Mouse (Mus musculus): Measurements from ENCODE around the gene H2-D1.
"Not testable (repeated sequence)": the region's sequence is repeated elsewhere in the genome, so short reads cannot be mapped to it uniquely, and the experiment has no call there.

H2-D1 gene

DNA sequence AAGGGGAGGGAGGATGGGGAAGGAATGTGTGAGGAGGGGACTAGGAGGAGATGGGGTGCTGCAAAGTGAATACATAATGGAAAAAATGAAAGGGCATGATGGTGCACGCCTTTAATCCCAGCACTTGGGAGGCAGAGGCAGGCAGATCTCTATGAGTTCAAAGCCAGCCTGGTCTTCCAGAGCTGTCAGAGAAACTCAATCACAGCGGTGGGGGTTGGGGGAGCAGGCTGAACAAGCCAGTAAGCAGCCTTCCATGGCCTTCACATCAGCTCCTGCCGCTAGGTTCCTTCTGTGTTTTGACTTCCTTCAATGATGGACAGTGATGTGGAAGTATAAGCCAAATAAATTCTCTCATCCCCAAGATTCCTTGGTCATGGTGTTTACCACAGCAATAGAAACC, 7.2 kb upstream of the H2-D1 start:
- in situ Hi-C loops (cut with MboI, MseI) = no loop called here

DNA sequence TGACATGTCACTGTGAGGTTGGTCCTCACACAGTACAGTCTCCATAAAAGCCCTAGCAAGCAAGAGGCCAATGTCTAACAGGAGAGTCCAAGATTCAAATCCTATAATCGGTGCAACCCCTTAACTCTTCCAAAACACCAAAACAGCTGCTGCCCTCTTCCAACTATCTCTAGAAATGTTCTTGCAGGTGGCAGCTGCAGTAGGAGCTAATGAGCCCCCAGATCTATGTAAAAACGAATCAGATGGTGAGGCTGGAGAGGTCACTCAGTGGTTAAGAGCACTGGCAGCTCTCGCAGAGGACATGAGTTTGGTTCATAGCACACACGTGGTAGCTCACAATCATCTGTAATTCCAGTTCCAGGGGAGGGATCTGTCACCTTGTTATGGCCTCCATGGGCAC, 6.8 kb upstream of the H2-D1 start:
- in situ Hi-C loops (cut with MboI, MseI) = no loop called here

DNA sequence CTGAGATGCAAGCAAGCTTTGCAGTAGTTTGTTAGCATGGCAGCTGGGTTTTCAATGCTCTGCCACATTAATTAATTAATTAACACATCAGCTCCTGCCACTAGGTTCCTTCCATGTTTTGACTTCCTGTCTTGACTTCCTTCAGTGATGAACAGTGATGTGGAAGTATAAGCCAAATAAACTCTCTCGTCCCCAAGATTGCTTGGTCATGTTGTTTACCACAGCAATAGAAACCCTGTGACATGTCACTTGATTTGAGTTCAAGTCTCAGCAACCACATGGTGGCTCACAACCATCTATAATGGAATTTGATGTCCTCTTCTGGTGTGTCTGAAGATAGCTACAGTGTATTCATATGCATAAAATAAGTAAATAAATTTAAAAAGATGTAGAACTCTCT, 5.2 kb upstream of the H2-D1 start:
- in situ Hi-C loops (cut with MboI, MseI) = no loop called here

DNA sequence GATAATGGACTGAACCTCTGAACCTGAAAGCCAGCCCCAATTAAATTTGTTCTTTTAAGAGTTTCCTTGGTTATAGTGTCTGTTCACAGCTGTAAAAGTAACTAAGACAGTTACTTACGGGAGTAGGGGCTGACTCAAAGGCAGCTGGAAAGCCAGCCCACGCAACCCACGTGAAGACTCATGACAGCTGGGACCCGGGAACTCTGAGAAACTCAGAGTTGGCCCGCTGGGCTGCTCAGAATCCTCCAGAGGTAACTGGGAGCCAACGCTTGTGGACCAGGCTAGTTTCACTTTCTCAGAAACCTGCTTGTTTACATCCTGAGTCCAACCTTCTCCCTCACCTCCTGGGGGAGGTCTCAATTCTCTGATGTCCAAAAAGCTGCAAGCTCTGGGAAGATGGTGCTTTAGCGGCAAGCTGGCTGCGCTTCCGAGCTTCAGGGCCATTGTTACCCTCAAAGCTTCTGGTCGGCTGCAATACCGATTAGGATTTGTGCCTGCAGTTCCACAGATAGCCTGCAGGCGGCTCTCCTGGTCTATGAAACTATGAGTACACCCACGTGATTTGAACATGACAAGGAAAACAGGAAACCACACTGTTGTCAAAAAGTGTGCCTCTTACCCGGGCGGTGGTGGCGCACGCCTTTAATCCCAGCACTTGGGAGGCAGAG, 4.6 kb upstream of the H2-D1 start:
- in situ Hi-C loops (cut with MboI, MseI) = no loop called here

DNA sequence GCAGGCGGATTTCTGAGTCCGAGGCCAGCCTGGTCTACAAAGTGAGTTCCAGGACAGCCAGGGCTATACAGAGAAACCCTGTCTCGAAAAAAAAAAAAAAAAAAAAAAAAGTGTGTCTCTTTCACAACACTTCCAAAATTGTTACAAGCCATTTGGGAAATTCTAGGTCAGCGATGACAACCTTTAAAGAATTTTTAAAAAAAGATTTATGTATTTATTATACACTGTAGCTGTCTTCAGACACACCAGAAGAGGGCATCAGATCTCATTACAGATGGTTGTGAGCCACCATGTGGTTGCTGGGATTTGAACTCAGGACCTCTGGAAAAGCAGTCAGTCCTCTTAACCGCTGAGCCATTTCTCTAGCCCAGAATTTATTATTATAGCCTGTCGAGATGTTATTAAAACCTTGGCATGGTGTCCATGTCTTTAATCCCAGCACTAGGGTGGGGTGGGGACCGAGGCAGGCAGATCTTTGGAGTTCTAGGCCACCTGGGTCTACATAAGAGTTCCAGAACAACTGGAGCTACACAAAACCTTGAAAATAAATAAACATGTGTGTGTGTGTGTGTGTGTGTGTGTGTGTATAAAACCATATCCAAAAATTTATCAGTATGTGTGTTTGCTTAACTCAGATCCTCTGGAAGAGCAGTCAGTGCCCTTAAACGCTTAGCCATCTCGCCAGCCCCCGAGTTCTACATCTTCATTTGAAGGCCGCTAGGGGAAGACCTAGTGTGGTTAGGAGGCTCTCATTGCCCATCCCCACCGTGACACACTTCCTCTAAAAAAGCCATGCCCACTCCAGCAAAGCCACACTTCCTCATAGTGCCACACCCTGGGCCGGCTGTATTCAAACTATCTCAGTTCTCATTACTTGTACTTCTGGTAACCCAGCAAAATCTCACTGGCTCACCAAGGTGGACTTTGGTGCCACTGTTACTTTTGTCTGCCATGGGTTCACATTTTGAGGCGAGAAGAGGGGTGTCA, 3.7 kb upstream of the H2-D1 start:
- in situ Hi-C loops (cut with MboI, MseI) = no loop called here

DNA sequence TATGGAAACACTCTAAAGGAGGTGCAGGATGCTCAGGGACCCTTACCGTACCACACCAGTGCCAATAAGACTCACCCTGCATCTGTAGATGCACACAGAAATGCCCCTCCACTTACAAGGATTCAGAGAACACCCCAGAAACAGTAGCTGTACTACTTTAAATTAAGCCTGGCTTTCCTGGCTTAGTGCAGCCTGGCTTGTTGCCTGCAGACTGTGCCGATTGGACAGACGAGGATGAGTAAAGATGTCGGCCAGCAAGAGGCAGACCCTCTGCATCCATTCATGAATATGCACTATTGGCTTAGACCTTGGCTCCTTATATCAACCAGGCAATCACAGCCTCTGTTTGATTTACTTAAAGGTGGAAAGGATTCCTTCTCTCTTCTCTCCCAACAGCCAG, 2.9 kb upstream of the H2-D1 start:
- in situ Hi-C loops (cut with MboI, MseI) = loop anchor here (10.0 kb wide), 1 partner anchor 65 kb away; the partner anchor contains the start of gene H2-Q1

DNA sequence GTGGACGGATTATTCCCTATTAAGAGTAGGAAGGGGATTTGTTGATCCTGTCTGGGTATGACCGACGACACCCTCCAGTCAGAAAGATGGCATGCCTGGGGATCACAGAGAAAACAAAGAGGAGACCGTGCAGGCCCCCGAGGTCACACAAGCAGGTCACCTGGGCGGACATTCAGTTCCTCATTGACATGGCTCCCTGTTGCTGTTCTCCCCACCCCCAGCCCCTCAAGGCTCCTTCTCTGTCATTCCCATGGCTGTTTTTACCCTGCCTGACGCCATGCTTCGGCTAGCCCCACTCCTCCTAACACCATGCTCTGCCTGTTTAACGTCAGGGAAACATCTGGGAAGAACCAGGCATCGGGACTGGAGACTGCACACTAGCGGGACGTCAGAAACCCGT, 879 bp upstream of the H2-D1 start:
- in situ Hi-C loops (cut with MboI, MseI) = loop anchor here (10.0 kb wide), 1 partner anchor 63 kb away; the partner anchor contains the start of gene H2-Q1

DNA sequence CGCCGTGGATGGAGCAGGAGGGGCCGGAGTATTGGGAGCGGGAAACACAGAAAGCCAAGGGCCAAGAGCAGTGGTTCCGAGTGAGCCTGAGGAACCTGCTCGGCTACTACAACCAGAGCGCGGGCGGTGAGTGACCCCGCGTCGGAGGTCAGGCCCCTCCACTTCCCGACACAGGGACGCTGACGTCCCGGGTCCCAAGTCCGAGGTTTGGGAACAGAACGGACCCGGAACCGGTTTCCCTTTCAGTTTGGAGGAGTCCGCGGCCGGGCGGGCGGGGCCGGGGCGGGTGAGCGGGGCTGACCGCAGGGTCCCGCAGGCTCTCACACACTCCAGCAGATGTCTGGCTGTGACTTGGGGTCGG, 973 bp downstream of the H2-D1 start:
- in situ Hi-C loops (cut with MboI, MseI) = loop anchor here (10.0 kb wide), 1 partner anchor 61 kb away; the partner anchor contains the start of gene H2-Q1

DNA sequence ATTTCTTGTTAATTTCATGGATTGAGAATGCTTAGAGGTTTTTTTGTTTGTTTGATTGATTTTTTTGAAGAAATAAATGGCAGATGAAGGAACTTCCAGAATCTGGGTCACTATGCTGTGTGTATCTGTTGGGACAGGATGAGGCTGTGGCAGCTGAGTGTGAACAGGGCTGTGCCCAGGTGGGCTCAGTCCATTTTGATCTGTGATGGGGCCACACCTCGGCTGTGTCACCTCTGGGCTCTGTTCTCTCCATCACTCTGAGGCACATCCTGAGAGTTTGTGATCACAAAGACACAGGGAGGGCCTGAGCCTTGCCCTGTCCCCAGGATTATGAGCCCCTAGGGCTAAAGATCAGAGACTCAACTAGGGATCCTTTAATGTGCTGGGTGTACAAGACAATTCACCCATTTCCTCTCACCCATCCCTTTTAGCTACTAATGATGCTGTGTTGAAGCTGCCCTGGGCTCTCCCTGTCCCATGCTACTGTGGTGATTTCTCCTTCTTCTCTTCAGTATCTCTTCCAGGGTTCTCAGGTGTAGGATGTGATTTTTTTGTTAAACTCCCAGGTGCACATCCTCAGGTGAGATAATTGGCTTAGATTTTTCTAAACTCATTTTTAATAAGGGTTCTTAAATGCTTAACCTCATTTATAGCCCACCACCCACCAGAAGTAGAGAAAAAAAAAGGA, 5.0 kb downstream of the H2-D1 start:
- in situ Hi-C loops (cut with MboI, MseI) = loop anchor here (10.0 kb wide), 1 partner anchor 57 kb away; the partner anchor contains the start of gene H2-Q1

DNA sequence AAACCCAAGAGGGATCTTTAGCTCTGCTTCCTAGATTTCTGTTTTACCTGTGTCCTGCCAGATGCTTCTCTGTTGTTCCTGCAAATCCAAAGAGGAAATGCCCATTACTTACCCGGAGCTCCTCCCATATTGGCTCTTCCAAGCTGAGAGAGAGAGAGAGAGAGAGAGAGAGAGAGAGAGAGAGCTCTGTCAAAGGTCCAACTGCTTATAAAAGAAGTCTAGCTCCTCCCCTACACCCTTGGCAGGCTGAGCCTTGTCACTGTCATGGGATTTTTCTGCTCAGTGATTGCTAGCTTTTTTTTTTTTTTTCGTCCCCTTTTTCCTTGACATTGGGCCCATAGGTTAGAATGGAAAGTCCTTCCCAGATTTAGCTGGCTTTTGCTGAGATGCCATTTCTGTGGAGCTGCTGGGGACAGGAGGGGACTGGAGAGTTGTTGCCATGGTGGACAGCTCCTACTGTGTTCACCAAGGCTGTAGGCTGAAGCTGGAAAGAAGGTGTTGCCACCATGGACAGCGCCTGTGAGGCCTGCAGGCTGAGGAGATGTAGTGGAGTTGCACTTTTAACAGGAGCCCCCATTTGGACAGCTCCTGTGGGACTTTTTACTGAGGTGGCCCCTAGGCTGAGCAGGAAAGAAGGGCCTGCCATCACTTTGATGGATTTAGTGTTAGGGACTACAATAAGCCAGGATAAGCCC, 7.3 kb downstream of the H2-D1 start:
- in situ Hi-C loops (cut with MboI, MseI) = loop anchor here (10.0 kb wide), 1 partner anchor 55 kb away; the partner anchor contains the start of gene H2-Q1

DNA sequence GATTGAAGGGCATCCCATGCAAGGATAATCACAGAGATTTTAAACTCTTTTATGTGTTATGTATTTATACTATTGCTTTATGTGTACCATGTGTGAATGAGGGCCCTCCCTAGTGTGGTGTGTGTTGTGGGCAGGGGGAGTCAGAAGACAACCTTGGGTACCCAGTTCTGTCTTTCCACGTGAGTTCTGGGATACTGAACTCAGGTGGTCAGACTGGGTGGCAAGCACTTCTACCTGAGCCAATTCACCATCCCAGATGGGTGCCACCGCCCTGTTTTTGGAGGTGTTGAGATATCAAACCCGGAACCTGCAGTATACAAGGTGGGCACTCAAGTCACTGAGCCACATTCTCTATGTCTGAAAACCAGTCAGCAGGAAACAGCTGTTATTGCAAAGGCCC, 9.7 kb downstream of the H2-D1 start:
- in situ Hi-C loops (cut with MboI, MseI) = no loop called here

DNA sequence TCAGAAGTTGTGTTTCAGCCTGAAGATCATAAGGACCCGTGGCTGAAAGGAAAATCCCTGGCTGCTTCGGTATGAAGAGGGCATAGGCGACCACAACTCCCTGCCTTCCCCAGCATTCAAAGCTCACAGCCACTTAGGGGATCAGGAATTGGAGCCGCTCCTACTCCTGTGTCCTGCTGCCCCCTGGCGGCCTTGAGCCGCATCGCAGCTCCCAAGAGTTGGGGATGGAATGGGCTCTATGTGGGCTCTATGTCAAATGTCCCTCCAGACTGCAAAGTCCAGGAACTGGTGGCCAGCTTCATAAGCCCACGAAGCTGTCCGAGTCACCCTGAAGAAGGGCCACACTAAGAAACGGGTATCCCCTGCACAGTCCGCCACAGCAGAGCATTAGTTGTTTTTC, 12.2 kb downstream of the H2-D1 start:
- in situ Hi-C loops (cut with MboI, MseI) = no loop called here

DNA sequence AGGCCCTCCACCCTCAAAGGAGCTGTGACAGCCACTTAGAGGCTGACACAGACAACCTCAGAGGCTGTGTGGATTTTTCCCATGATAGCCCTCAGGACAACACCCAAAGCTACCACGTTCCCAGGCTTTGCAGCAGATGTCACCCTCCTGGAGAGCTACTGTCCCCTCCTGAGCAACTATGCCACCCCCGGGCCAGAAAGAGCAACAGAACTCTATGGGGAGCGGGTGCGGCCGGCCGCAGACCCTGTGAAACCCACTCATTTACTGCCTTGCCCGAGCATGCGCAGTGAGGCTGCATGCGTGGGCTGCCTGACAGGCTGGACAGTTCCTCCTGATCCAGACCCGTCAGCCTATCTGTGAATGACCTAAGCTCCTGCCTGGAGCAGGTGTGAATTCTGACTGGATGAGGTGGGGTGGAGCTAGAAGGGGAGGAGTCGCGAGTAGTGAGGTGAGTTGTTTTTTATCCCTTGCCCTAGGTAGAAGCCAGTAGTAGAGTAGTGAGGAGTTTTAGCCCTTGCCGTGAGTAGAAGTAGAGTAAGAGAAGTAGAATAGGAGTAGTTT, 13.9 kb downstream of the H2-D1 start:
- in situ Hi-C loops (cut with MboI, MseI) = no loop called here

DNA sequence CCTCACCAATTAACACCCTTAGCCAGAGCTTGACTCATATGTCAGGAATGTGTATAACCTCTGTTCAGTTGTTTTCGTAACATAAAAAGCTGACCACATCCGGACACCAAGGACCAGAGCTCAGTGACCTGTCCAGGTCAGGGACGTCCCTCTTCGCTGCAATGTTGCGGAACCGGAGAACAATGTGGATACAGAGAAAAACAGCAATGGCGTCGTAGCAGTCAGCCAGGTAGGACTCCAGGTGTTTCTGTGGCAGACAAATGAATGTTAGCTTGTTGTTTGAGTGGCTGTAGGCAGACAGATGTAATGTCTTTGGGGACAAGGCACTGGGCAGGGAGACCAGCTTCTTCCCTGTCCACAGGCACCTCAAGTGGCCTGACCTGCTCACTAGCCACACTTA, 15.5 kb downstream of the H2-D1 start:
- in situ Hi-C loops (cut with MboI, MseI) = no loop called here

DNA sequence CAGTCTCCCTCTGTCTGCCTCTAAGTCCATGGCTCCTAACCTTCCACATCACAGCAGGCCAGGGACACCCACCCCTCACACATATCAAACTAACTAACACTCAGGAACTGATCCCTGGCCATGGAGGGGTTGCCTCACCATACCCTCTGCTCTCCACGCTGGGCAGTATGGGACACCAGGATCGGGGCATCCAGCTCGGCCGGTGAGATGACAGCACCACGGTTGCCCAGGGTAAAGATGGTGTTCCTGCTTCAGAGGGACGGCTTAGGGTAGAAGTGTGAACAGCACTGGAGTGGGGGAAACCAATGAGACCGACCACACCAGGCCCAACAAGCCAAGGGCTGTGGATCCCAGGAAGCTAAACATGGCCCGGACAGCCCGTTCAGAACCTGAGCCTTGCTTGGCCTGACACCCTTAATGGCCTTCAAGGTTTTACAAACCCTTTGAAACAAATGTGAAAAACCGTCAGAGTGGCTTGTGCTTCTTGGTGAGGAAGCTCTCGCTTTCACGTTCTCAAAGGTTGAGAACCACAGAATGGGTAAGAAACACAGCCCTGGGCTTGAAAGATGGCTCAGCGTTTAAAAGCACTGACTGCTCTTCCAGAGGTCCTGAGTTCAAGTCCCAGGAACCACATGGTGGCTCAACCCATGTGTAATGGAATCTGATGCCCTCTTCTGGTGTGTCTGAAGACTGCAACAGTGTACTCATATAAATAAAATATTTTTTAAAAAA, 16.6 kb downstream of the H2-D1 start:
- in situ Hi-C loops (cut with MboI, MseI) = no loop called here

DNA sequence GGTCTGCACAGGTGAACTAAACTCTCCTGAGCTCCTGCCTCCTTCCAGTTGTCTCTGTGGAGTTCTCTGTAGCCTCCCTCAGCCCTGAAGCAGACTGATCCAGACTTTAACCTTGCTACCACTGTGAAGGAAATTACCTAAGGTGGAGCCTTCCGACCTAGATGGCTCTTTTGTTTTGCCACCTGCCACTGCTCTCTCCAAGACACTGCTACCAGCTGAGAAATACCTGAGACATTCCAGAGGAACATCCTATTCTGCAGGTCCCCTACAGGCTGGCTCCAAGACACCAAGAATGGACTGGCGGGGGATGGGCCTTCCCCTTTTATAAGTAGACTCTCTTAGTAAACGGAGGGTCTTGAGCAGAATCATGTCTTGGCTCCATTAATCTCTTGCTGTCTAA, 17.7 kb downstream of the H2-D1 start:
- in situ Hi-C loops (cut with MboI, MseI) = no loop called here

DNA sequence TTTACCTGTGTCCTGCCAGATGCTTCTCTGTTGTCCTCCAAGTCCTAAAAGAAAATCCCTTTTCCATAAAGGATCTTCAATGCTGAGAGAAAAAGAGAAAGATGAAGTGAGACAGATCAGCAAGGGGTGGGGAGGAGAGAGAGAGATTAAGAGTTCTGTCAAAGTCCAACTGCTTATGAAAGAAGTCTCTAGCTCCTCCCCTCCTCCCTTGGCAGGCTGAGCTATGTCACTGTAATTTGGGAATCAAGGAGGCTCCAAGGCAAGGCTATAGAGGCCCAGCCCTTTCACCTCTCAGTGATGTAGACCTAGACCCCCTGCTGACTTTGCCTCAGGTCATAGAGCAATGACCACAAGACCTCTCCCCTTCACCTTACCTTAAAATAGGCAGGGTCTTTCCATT, 22.9 kb downstream of the H2-D1 start:
- in situ Hi-C loops (cut with MboI, MseI) = loop anchor here (5.0 kb wide), 1 partner anchor 37 kb away; the partner anchor contains the start of gene H2-Q1

DNA sequence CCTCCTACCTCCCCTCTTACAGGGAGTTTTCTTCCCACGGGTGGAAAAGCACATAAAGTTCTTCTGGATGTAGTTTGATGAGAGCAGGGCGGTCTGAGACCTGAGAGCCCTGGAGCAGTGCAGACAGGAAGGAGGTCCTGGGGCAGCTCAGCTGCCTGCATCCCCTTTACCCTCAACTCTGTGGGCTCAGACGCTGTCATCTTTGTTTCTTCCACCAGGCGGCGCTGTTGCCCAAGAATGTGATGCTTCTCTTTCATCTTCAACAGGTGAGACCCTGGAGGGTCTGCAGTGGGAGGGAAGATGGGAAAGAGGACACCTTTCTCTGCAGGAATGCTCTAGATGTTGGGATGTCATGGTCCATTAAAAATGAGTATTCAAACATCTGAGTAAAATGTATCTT, 33.3 kb downstream of the H2-D1 start:
- in situ Hi-C loops (cut with MboI, MseI) = not testable (repeated sequence)

DNA sequence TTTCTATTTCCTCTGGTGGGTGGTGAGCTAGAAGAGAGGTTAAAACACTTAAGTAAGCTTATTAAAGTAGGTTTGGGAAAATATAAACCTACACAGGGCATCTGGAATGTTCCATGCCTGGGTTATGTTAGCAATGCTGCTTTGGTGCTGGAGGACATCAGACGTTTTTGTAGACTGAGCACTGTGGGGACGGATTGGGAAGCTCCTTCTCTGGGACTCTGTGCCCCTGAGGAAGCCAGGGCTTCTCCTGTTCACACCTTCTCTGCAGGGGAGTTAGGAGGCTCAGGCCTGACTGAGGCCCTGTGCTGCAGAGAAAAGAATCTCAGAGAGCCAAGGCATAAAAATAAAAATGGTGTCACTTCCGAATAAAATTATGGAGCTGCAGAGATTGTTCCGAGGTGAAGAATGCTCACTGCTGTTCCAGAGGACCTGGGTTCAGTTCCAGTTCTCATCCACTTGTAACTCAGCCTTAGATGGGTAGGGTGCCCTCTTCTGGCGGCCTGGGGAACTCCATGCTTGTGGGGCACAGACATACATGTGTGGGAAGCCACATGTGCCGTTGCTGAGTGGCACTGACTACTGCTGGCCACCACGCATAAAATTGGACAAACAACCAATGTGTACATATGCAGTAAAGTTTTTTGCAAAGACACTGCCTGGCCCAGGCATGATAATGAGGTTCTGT, 37.9 kb downstream of the H2-D1 start:
- in situ Hi-C loops (cut with MboI, MseI) = loop anchor here (5.0 kb wide), 1 partner anchor 77 kb away; the partner anchor contains the start of gene H2-Q4

Data from T-helper 2 cell (primary cell).